Mouse (Mus musculus) ovary, adult 18-20 months (tissue): ENCODE data around the gene Gm21822.
"Not testable (repeated sequence)": the region's sequence is repeated elsewhere in the genome, so short reads cannot be mapped to it uniquely, and the experiment has no call there.

Experiments
- DNase-seq: peaks from one replicate; pipeline ENCODE4 v3.0.0; 2022; ENCODE audit warnings: low spot score, mixed read lengths

Gm21822 gene

GRCm38 (mm10) chrY:18654182-18654581 lies at the start of gene Gm21822:
Gene Gm21822 (plus strand): TSS chrY:18654482.
- DNase-seq = not testable (repeated sequence)
